Mouse (Mus musculus) liver, embryonic 14.5 days (tissue): ENCODE results near the gene Bank1.

Experiments
- CTCF ChIP-seq: IDR thresholded peaks from 2 replicates; pipeline ENCODE4 v1.5.1; 2016; ENCODE audit warnings: antibody characterized with exemption, low read depth, control low read depth
- EP300 ChIP-seq: IDR thresholded peaks from 2 replicates; pipeline ENCODE4 v1.6.1; 2016; ENCODE audit warnings: antibody characterized with exemption, low read depth

- TF ChIP-seq CTCF (no peak), EP300 (no peak)
These were observed 240.8 kb downstream of the Bank1 start for GRCm38 (mm10) chr3:136085077-136085476.
